Mouse (Mus musculus) CD4-positive, CD25-positive, alpha-beta regulatory T cell, adult 4 months (primary cell): ENCODE measurements at regions not wholly inside any gene's neighbourhood (a gene's known extent, or its start where the extent isn't known, plus 50 kb on each side); places are given as distances from the start of the nearest gene placed in this dataset.

Source experiments
- ATAC-seq: one replicate; pipeline ENCODE4 v1.8.0; 2017

DNA sequence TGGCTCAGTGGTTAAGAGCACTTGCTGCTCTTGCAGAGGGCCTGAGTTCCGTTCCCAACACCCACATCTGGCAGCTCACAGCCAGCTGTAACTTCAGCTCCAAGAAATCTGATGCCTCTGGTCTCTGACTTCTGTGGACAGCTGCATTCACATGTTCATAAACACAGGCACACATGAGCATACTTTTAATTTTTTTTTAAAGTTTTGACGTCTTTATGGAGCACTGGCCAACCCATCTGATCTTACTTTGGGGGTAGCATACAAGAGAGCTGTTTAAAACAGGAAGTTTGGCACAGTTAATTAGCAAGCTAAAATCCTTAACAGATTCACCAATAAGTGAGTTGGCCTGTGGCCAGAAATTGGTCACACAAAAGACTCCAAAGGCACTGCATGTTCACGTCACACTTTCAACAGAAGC is 81.2 kb upstream of the Atl2 start:
- ATAC-seq, result no peak

DNA sequence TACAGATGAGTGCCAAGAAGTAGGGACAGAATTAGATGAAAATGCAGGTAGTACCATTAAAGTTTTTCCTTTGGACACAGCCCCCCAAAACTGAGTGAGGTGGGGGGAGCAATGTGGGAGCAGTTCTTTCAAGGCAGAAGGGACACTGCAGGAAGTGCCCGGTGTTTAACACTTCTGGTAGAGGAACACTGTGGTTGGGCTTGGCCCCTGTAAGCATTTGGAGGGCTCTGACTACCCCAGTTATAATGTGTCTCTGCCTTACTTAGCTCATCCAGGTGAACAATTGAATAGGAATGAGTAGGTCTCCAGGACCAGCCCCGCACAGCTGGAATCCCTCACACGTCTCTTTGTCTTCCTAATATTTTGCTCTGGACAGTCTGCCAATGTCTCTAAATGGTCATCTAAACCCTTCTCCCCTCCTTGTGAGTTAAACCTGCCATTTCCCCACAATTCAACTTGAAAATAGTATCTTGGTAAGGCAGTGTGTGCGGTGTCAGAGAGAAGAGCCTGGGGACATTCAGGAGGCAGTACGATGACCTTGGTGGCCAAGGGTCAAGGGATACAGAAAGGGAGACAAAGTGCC is 80.7 kb upstream of the Atl2 start:
- no peak for ATAC-seq

GRCm38 (mm10) chr17:79975997-79976443 is 80.1 kb upstream of the Atl2 start:
- ATAC-seq, result peak; percentile 81

DNA sequence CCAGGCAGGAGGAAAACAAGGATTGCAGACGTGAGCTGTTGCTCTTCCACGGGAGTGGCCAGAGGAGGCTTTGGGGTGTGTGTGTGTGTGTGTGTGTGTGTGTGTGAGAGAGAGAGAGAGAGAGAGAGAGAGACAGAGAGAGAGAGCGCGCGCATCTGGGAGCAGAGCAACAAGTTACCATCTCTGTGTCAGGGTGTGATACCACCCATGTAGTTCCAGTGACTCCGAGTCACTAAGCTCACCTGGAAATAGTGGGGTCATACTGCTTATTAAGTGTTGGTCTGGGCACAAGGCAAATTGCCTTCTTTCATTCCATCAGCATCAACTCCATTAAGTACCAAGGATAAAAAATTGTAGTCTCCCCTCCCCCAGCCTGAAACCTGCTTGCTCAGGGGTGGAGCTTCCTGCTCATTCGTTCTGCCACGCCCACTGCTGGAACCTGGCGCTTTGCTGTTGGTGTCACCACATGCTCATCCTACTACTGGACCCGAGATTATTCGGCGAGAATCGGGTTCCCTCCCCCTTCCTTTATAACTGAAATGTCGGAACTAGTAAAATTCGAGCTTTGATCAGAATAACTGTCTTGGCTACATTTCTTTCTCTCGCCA is 79.3 kb upstream of the Atl2 start:
- ATAC-seq, result peak; percentile 63

- ATAC-seq, result no peak
These were observed 75.9 kb upstream of the Atl2 start for GRCm38 (mm10) chr17:79971721-79972336.

DNA sequence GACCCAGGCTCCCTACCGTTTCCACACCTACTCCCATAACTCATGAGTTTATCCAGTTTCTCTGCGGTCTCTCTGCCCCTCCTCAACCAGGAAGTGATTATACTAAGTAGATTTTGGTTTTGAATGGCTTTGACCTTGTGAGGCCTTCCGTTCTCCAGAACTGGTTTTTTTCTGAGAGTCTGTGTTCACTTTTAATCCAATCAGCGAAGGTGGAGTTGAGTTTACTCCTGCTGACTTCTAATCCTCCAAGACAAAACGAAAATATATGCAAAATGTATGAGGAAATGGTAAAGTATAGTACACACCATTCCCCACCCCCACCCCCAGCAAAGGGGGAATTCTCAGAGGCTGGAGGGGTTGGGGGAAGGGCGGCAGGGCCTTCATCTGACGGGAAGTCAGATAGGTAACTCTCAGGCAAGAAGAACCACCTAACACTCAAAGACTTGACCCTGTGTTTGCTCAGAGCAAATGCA is 73.6 kb upstream of the Atl2 start:
- peak; percentile 26 for ATAC-seq

- no peak for ATAC-seq
These were observed 72.9 kb upstream of the Atl2 start for GRCm38 (mm10) chr17:79968819-79969218.

- ATAC-seq, result no peak
These were observed 71.1 kb upstream of the Atl2 start for GRCm38 (mm10) chr17:79966981-79967380.

GRCm38 (mm10) chr17:79965625-79966024 is 69.7 kb upstream of the Atl2 start:
- ATAC-seq, result no peak

GRCm38 (mm10) chr17:79964850-79965249 is 68.9 kb upstream of the Atl2 start:
- ATAC-seq, result peak; percentile 85

GRCm38 (mm10) chr17:79963330-79963729 is 67.4 kb upstream of the Atl2 start:
- ATAC-seq, result no peak

DNA sequence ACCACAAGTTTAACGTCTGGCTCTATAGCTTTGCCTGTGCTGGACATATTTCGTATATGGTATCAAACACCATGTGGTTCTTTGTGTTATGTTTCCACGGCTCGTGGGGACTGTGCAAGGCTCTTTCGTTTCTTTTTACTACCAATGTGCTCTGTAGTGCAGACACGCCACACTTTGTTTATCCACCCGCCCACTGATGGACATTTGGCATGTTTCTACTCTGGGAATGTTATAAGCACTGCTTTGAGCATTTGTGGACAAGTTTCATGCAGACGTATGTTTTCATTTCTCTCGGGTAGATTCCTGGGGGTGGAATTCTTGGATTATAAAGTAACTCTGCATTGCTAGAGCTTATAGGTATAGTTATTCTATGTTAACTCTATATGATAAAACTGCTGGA is 65.5 kb upstream of the Atl2 start:
- ATAC-seq, result no peak

- no peak for ATAC-seq
These were observed 64.8 kb upstream of the Atl2 start for GRCm38 (mm10) chr17:79960688-79961087.

- ATAC-seq, result no peak
These were observed 59.3 kb upstream of the Atl2 start for GRCm38 (mm10) chr17:79955267-79955666.

GRCm38 (mm10) chr17:79954624-79955244 is 58.8 kb upstream of the Atl2 start:
- no peak for ATAC-seq

DNA sequence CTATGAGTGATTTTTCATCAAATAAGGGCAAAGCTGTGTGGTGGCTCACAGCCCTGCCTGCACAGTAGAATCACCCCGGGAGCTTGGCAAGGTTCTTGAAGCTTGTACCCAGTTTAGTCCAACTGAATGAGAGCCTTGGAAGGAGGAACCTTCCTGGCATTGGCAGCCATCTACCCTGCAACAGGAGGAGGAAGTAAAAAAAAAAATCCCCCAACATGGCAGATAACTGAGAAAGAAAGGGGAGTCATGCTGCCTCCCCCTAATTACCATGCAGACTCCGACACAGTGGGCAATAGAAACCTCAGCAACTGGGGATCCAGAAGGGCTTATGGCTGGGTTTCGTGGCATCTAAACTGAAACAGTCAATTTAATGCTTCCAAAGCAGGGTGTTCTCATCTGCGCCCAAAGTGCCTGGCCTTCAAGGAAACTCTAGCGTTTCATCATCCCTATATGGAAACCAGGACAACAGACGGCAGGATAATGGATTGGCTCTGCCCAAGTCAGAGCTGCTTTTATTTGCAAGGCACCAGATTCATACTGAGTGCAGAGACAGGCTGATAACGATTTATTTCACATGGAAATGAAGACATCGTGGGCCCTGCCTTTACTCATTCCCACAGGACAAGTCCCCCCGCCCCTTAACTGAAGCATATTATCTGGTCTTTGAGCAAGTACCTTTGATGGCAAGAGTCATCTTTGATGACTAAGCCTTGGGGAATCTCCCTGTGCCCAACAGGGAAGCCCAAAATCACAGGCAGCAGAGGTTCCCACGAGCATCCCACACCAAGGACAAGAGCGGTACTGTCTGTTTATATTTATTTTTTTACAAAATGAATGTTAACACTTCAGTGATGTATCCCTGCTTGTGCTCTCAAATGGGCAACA is 52.9 kb upstream of the Atl2 start:
- ATAC-seq, result no peak
